Mouse (Mus musculus): Measurements from ENCODE around the gene Cd180.
A peak's percentile ranks its signal among the peaks of the same experiment; 100 is the strongest.

The Cd180 gene

DNA sequence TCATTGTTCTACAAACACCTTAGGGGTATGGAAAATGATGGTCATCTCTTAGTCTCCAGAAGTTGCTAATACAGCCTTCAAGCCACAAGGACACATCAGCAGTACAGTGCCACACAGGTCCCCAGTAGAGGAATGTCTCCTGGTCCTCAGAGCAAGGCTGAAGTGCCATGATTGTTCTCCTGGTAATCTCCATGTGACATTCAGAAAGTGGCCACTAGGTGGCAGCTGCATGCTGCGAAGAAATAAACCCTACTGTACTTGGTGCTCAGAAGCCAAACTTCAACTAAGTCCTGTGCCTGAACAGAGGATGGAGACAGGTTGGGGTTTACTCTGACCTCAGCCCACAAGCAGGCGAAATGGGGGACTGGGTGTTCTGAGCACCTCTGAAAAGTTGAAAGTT, 14.9 kb upstream of the Cd180 start:
- peak; percentile 94 for DNase-seq

DNA sequence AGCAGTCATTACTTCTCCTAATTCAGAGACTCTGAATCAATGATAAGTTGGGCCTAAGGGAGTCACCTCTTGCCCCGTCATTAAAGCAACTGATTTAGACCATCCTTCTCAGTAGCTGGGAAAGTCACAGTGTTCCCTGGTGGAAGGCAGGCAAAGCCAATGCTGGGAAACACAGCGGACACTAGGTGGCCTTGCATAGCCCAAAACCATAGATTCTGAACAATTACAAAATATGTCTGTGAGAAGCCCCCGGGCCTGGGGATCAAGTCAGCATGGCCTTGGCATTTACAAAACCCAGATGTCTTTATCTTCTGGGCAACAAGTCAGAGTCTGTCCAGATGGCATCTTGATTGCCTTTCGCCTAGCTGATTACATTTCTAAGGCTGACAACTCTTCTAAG, 8.5 kb upstream of the Cd180 start:
- peak; percentile 51 for DNase-seq

DNA sequence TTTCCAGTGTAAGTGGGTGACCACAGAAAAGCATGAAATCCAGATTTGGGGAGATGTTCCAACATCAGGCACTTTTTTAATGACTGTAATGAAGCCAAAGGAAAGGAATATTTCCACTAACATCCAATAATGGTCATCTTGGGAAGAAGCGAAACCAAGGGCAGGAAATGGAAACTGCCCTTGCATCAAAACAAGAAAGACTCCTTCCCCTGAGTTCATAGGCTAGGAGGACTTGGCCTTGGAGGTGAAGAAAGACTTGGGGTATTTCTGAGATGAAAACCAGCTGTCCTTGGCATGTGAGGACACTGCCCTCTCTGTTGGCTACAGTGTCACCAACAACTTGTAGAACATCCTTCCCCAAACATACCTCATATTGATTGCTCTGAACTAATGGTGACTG, 5.2 kb upstream of the Cd180 start:
- DNase-seq = peak; percentile 85

DNA sequence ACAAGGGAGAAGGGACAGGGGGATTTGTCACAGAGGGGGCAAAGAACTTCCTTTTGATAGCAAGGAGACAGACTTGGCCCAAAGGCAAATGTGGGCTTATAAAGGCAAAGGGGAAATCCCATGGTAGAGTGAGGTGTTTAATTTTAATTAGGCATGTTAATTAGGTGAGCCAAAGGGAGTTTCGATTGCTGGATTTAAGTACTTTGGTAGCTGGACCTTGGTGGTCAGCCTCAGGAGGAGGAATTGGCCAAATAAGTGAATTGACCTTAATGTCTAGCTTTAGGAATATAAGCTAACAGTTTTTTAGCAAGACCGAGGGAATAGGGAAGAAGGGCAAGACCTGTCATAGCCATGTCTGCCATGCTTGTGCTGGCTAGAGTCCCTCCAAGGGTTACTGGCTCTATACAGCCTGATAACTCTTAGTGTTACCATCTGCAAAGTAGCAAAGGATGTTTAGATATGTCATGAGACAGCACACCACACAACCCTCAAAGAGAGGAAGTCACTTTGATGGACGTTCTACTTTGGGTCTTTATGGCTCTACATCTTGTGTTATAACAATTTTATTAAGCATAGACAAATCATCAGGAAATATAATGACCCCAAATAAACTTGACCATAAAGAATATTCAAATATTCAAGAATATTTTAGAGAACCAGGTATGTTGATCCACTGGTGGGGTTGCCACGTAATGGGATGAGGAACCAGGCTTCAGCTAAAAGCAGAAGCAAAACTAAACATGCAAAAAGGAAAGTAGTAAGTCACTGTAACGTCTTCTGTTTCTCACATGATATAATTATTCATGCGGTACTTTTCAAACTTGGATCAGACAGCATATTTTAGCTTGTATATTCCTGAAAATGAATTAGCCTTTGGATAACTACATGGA, 3.9 kb upstream of the Cd180 start:
- peak; percentile 70 for DNase-seq

DNA sequence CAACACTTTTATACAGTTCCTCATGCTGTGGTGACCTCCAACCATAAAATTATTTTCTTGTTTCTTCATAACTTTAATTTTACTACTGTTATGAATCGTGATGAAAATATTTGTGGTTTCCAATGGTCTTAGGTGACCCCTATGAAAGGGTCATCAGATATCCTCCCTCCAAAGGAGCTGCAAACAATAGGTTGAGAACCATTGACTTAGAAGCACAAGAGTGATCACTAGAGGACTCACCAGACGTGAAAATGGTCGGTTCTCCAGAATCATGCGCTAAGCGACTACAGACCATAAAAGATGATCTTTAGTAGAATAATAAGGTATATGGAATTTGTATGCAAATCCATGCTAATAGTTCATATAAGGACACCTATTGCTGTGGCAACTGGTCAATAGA, 3.2 kb upstream of the Cd180 start:
- no peak for DNase-seq

DNA sequence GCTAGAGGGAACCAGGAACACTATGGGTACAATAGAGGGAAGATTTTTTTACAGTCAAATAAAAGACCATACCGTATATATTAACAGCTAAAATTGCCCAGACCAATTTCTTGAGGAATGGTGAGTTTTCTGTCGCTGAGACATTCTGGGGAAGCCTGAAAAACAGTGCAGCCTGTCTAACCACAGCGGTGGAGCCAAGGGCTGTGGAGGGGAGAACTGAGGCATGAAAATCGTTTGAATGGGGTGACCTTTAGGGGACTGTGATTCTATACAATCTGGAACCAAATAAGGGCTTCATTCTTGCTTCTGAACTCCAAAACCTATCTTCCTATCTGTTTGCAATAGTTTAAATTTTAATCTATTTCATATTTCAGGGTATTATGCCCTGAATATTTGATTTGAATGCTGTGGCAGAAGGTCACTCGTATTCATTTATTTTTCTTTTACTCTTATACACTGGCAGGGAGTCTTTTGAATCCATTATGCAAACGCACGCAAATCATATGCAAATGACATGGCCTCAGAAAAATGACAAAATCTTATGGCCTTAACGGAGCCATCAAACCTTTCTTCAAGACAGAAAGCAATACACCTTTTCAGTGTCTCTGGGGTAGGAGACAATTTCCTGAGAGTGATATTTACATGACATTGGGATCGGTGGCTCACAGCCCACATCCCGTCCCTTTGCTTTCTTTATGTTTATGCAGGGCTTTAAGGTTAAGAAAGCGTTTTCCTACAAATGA, 1.8 kb upstream of the Cd180 start:
- DNase-seq = no peak

DNA sequence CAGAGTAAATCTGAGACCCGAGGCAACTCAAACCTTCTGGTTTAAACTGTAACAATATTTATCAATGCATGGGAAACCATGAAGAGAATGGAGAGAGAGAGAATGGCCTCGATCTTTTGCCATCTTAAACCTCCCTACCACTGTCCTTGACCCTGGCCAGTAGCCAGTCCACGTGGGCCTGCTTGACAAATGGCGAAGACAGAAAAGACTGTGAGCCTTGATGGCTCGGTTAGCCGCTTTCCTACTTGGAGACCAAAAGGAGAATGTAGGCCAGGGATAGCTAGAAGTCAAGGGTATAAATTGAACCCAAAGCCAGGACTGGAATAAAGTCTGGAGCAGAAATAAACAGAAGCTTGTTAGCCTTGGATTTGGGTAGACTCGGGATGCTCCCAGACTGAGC, 796 bp downstream of the Cd180 start:
- DNase-seq = peak; percentile 84

DNA sequence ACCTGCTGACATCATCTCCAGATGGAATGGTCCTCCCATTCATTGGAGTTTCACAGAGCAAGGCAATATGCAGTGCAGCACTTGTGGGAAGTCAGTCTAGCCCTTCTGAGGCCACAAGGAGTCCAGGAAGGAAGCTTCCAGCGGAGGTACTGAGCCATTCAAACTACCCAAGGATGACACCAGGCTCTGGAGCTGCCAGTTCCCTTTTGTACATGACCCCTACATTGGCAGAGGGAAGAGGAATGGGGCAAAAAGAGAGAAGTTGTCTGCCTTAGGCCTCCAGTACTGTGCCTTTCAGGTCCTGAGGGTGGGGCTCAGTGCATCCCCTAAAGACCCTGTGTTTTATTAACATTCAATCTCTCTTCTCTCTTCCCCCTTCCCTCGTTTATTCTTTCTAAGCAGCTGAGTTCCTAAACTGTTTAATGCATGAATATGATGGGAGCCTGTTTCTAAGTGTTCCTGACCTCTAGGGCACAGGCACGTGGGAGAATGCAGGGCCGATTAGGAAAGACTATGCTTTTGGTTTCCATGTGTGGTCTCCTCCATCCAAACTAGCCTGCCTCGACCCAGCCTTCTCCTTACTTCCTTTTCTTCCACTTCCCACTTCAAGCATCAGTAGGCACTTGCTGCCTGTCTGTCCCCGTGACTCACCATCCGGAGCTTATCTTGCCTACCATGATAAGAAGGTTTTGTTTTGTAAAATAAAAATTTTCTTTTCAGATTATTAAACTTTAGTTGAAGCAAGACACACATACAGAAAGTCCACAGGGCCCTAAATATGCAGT, 2.0 kb downstream of the Cd180 start:
- peak; percentile 95 for DNase-seq

DNA sequence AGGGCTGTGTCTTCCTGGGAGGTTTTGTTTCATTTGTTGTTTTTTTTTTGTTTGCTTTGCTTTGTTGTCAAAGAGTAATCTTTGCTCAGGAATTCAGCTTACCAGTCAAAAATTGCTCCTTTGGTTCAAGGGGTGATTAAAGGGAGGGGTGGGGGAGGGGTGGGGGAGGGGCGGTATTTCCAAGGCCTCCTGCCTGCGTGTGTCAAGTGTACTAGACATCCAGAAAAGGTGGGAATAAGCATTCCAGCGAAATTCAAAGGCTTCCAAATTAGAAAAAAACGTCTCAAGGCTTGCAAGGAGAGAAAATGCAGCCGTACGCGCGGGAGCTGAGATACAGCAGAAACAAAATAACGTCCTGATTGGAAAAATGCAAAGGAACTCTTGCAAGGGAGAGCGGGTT, 5.0 kb downstream of the Cd180 start:
- no peak for DNase-seq

DNA sequence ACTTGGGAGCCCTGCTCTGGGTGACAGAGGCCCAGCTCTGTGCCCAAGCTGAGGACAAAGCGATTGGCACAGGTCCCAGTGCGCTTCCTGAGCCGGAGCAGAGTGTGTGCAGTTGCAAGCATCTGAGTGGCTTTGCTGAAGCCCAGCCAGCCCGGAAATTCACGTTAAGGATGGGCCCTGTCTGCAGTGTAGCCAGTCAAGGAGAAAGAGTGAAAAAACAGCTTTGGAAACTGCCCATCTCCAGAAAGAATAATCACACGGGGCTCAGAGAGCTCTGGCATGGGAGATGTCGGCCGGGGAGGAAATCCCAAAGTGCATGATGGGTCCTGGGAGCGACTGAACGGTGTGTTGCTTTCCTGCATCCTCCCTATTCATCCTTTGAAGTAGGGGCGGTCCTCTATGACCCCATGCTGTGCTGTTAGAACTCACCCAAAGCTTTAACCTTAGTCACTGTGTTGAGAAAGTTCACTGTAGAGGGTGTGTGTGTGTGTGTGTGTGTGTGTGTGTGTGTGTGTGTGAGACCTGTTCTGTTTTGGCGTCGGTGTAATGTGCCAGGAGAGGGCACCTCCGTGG, 5.5 kb downstream of the Cd180 start:
- DNase-seq = peak; percentile 96

DNA sequence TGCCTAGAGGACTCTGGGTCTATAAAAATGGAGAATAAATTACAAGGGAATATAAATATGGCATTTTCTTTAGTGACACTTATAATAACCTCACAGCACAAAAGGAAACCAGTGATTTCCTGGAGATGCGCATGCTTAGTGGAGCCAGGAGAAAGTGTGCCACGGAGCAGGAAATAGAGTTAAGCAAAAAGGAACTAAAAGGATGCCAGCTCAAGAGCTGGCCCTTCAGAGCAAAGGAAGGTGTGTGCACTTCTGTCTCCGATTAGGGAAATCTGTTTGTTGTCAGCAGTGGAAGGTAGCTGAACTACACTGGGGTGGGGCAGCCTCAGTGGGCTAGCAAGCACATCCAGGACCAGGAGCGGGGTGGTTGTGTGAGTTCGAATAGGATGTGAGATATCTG, 6.8 kb downstream of the Cd180 start:
- DNase-seq = peak; percentile 79

DNA sequence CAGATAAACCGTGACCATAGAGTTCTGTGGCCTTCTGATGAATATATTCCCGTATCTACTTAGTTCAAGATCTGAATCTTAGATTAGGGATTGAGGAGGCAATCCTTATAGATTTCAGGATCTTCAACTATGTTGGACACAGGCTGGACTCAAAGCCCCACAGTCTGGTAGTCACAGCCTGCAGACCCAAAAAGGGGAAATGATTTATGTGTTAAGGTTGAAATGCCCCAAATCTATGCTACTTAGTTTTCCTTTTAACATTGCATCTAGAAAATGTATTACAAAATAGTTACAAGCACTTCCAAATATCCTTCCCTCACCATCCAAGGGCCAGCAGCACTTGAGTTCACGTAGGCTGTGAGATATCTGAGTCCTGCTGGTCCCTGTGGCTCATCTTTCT, 7.4 kb downstream of the Cd180 start:
- no peak for DNase-seq

DNA sequence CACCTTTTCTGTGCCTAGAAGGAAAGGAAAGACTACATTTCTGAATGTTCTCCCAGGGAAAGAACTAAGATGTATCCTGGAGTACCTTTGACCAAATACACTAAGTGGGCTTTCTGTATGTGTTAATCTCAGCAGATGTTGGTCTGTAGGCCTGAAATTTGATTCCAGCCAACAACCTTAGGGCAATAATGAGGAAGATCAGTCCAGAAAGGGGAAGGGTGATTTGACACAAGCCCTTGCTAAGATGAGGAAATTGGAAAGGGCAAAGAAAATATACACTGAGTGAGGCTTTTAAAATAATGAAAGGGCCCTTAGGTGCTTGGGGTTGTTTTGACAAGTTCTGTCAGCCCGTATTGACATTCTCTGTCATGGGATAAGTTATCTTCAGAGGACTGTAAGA, 23.6 kb downstream of the Cd180 start:
- peak; percentile 45 for DNase-seq

DNA sequence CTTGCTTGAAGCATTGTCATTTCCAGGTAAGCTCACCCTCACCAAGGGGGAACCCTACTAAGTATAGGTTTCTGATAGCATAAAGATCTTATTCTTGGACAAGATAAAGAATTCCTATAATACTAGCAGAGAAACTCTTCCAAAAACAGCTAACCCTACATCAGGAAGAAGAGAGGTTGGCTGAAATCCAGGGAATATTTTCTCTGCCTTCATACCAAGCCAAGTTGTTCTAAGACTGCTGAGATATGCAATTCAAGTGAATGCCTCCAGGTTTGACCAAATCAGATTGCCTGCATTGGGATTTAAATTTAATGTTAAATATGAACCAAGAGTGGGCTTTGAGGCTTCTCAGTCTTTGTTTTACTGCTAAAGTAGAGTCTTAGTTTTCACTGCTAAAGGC, 32.1 kb downstream of the Cd180 start:
- DNase-seq = no peak

DNA sequence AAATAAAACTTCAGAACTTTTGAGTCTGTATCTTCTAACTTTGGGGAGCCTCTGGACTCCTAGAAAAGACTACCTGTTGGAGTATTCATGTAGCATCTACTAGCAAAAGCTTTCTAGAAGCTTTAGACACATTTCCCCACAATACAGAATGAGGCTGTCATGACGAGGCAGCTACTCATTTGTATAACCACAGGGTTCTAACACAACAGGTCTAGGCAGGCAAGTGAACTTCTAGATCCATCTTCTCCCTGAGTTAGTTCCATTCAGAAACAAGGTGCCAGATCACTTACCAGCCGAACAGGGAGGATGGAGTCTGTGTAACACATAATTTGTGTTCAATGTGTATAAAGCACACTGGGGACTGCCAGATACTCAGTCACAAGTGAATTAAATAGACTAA, 32.5 kb downstream of the Cd180 start:
- peak; percentile 12 for DNase-seq

DNA sequence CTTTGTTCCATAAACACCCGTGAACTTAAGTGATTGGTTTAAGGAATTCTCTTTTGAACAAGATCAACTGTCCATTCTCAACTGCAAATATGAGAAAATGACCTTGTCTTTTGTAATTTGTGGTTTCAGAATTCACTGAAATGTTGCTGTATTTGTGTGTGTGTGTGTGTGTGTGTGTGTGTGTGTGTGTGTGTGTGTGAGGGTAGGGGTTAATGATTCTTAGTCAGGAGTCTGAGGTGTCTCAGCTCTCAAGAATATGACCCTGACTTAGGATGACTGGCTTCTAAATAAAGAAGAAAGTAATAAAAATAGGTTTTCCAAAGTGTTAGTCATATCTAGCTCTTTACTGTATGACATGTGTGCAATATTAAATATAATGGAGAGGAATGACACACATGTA, 33.5 kb downstream of the Cd180 start:
- no peak for DNase-seq

DNA sequence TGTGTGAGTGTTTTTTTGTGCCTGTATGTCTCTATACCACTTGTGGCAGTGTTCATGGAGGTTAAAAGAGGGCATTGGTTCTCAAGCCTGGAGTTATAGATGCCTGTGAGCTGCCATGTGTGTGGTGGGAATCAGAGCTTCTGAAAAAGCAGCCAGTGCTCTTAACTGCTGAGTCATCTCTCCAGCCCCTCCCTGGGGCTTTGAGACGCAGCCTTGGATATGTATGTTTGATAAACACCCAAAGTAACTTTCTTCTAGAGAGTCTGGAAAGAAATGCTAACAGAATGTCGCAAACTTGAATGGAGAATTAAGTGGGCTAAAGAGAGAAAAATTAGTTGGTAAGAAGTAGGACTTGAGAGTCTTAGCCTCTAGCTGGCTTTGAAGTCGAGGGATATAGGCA, 34.7 kb downstream of the Cd180 start:
- DNase-seq = peak; percentile 24

DNA sequence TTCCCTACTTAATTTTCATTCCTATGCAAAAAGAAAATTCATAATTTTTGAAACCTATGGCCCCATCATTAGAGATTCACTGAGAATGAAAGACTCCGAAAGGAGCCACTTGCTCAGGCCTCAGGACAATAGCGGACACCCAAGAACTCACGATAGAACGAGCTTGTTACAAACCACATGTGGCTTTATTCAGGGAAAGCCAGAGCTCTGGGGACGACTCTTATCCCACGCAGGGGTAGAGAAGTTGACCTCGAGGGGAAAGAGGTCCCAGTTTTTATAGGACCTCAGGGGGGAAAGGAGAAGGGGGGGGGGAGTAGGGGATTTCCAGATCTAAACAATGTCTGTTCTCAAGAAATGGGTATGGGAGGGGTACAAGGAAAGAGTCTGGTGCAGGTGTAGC, 35.6 kb downstream of the Cd180 start:
- peak; percentile 81 for DNase-seq

DNA sequence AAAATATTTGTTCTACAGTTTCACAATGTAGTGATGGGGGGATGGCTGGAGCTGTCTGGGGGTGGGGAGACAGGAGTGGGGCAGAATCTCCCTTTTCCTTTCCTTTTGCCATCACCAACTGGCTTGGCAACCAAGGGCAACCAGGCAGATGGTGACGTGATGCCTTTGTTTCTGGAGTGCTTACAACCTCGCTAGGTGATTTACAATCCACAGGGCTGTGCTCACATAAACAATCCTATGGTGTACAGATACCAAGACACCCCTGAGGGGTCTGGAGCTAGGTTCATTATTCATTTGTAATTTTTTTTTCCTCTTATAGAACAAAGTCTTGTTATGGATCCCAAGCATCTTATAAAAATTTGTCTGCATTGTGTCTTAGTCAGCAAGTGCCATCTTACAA, 39.7 kb downstream of the Cd180 start:
- peak; percentile 40 for DNase-seq

DNA sequence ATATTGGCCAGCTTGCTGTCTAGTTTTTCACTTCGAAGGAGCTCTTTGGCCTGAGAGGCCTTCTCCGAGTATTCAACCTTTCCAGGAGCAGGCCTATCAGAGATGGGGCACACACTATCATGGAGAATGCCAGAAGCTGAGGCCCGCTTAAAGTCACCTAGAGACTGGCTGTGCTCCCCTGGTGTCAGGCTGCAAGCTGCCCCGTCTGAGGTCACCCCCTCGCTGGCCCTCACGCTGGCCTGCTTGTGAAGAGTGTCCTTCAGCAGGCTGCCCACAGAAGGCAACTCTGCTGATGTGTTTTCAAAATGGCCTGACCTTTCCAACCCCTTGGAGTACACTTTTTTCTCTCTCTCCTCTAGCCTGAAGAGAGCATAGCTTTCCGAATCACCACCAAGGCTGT, 44.5 kb downstream of the Cd180 start:
- peak; percentile 78 for DNase-seq

DNA sequence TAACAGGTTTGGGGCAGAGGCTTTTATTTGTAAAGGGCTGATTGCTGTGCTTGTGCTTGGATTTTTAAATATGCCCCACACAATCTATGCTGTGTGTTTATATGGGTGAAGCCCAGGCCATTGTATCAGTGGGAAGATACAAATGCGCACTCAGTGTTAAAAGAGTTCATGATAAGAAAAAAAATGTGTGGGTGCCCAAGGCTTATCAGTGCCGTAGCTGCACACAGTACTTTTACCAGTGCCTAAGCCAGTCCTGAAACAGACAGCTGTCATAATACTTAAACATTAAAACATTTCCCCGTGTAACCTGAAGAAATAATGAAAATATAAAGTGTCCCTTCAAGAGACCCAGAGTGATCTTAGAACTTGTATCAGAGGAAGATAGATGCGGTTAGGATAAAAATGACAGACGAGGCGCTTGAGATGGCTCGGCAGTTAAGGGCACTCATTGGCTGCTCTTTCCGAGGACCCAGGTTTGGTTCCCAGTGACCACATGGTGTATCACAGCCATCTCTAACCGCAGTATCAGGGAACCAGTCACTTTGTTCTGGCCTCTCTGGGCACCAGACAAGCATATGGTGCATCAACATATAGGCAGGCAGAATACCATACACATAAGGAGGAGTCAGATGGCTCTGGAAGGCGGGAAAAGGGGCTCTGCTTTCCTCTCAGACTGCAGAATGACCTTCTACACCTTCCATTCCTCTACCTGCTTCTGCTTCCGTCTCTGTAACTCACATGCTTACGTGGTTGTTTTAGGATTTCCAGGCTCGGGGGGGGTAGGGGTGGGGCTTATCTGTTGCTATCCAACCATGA, 46.6 kb downstream of the Cd180 start:
- DNase-seq = peak; percentile 60

Measured in heart, adult 11 months (tissue).